Comparison of ENCODE assay signal across 13 mouse cellular contexts in genomic region chr13:29370731-29371465, GRCm38 (mm10).
DNase-seq lines count a peak whose midpoint lies in the region; ATAC-seq lines count a peak whose summit lies in the region.
"Had no signal": no experiment of that assay in that cellular context is flagged by ENCODE, and none has a peak within 500 bp of the region (broad histone marks: within the 10 kb centered on the region; RNA-seq: fewer than 3 reads in every experiment).

No protein-coding gene starts in this region.

- no peak overlapping the region for H3K4me3 ChIP-seq in hindbrain, embryonic 11.5 days (ENCODE audit: low read depth, low read length)
- H3K4me3 ChIP-seq: embryonic facial prominence, embryonic 12.5 days; liver, embryonic 15.5 days had no signal

- peak; percentile 95 for ATAC-seq in hindbrain, embryonic 11.5 days (ENCODE audit: low FRiP score)
- ATAC-seq: intestine, embryonic 16.5 days had no signal

- no peak overlapping the region for H3K9ac ChIP-seq in hindbrain, embryonic 11.5 days (ENCODE audit: low read depth, low read length)
- H3K9ac ChIP-seq: embryonic facial prominence, embryonic 12.5 days; liver, embryonic 15.5 days had no signal

- H3K27ac ChIP-seq in hindbrain, embryonic 11.5 days (ENCODE audit: low read depth, low read length), result peak overlapping the region; percentile 89
- H3K27ac ChIP-seq: embryonic facial prominence, embryonic 12.5 days; liver, embryonic 15.5 days had no signal

- WGBS in hindbrain, embryonic 11.5 days, result 3% methylated on average over 5 of the region's 5 CpGs

- DNase-seq in R1 (ENCODE audit: low read depth, low spot score), result peak; percentile 89
- peak; percentile 80 for DNase-seq in embryo, embryonic 10.5 days (ENCODE audit: low spot score)
- peak; percentile 61 for DNase-seq in hindbrain, embryonic 11.5 days (ENCODE audit: low spot score)
- DNase-seq in neural tube, embryonic 10.5 days (ENCODE audit: extremely low spot score, low spot score), result peak; percentile 38
- no peak for DNase-seq in spleen, adult 12 weeks (ENCODE audit: low spot score)
- no peak for DNase-seq in kidney, postnatal 4 days
- DNase-seq in ovary, postnatal 10 days (ENCODE audit: low spot score), result no peak
- DNase-seq: gastrocnemius, postnatal 10 days; layer of hippocampus, postnatal 36 days; spleen, adult 18-20 months had no signal

- H3K27me3 ChIP-seq in hindbrain, embryonic 11.5 days (ENCODE audit: control insufficient read depth, insufficient read depth, low read length), result no peaks in the 10 kb centered on the region
- H3K27me3 ChIP-seq: embryonic facial prominence, embryonic 12.5 days; liver, embryonic 15.5 days had no signal

- H3K4me2 ChIP-seq in hindbrain, embryonic 11.5 days (replicated peaks; ENCODE audit: low read depth, low read length), result no peak overlapping the region
- H3K4me2 ChIP-seq: embryonic facial prominence, embryonic 12.5 days; liver, embryonic 15.5 days had no signal

- H3K36me3 ChIP-seq in hindbrain, embryonic 11.5 days (ENCODE audit: control insufficient read depth, insufficient read depth, low read length), result no peaks in the 10 kb centered on the region
- H3K36me3 ChIP-seq: embryonic facial prominence, embryonic 12.5 days; liver, embryonic 15.5 days had no signal

- peaks cover 7% of the 10 kb centered on the region for H3K4me1 ChIP-seq in hindbrain, embryonic 11.5 days (replicated peaks; ENCODE audit: control insufficient read depth, insufficient read depth, low read length)
- H3K4me1 ChIP-seq: liver, embryonic 15.5 days had no signal

- H3K9me3 ChIP-seq in hindbrain, embryonic 11.5 days (ENCODE audit: control insufficient read depth, low read length), result no peaks in the 10 kb centered on the region
- H3K9me3 ChIP-seq: embryonic facial prominence, embryonic 12.5 days; liver, embryonic 15.5 days had no signal

Comparison
In these comparisons a context has a peak if more than half of its experiments do, and no peak if none do; other contexts are left out.
1. DNase-seq: peak in R1 (single experiment), embryo, embryonic 10.5 days (single experiment), hindbrain, embryonic 11.5 days (single experiment) and neural tube, embryonic 10.5 days (single experiment); none in spleen, adult 12 weeks (single experiment), kidney, postnatal 4 days (0 of 2) and ovary, postnatal 10 days (single experiment).